22 mouse cellular contexts compared by ENCODE assay signal in genomic region chr5:28892703-28893249, GRCm38 (mm10).
A peak's percentile ranks its signal among the peaks of the same experiment; 100 is the strongest.
DNase-seq lines count a peak whose midpoint lies in the region; ATAC-seq and TF ChIP-seq lines count a peak whose summit lies in the region.
"Had no signal": no experiment of that assay in that cellular context is flagged by ENCODE, and none has a peak within 500 bp of the region (broad histone marks: within the 10 kb centered on the region; RNA-seq: fewer than 3 reads in every experiment).

No protein-coding gene starts in this region.

- TF ChIP-seq POLR2A in brain, embryonic 14.5 days (IDR thresholded peaks at IDR 0.05; ENCODE audit: borderline replicate concordance, extremely low read depth, insufficient read depth, insufficient read length, poor library complexity, severe bottlenecking): no peak

- no peaks in the 10 kb centered on the region for H3K36me3 ChIP-seq in hindbrain, embryonic 11.5 days (ENCODE audit: control insufficient read depth, insufficient read depth, low read length)
- H3K36me3 ChIP-seq in hindbrain, embryonic 16.5 days (ENCODE audit: control insufficient read depth, insufficient read depth, low read length): no peaks in the 10 kb centered on the region
- H3K36me3 ChIP-seq in forebrain, postnatal 0 days (ENCODE audit: insufficient read depth): no peaks in the 10 kb centered on the region
- no peaks in the 10 kb centered on the region for H3K36me3 ChIP-seq in midbrain, embryonic 14.5 days (ENCODE audit: control insufficient read depth, insufficient read depth, low read length)
- H3K36me3 ChIP-seq: embryonic facial prominence, embryonic 10.5 days; G1E had no signal

- H3K27me3 ChIP-seq in hindbrain, embryonic 11.5 days (ENCODE audit: control insufficient read depth, insufficient read depth, low read length): no peaks in the 10 kb centered on the region
- no peaks in the 10 kb centered on the region for H3K27me3 ChIP-seq in hindbrain, embryonic 16.5 days (replicated peaks; ENCODE audit: control insufficient read depth, insufficient read depth, low read length)
- H3K27me3 ChIP-seq in forebrain, postnatal 0 days (ENCODE audit: insufficient read depth, low read length): no peaks in the 10 kb centered on the region
- no peaks in the 10 kb centered on the region for H3K27me3 ChIP-seq in midbrain, embryonic 14.5 days (ENCODE audit: control insufficient read depth, insufficient read depth, low read length)

- peak; percentile 81 for ATAC-seq in hindbrain, embryonic 11.5 days (ENCODE audit: low FRiP score)
- no peak for ATAC-seq in hindbrain, embryonic 16.5 days
- ATAC-seq in forebrain, postnatal 0 days: peak; percentile 29; the same call in 1 of the 2 replicates
- no peak; the same call in 1 of the 2 replicates for ATAC-seq in midbrain, embryonic 14.5 days (ENCODE audit: low FRiP score, low TSS enrichment)
- ATAC-seq: CD4-positive, CD25-positive, alpha-beta regulatory T cell, adult 4 months had no signal

- no peak overlapping the region for H3K4me3 ChIP-seq in hindbrain, embryonic 11.5 days (ENCODE audit: low read depth, low read length)
- H3K4me3 ChIP-seq in hindbrain, embryonic 16.5 days (ENCODE audit: low read length): no peak overlapping the region
- H3K4me3 ChIP-seq in forebrain, postnatal 0 days (ENCODE audit: low read depth, low read length): no peak overlapping the region
- no peak overlapping the region for H3K4me3 ChIP-seq in midbrain, embryonic 14.5 days (replicated peaks; ENCODE audit: low read depth, low read length)
- H3K4me3 ChIP-seq: embryonic facial prominence, embryonic 10.5 days had no signal

- H3K9me3 ChIP-seq in hindbrain, embryonic 11.5 days (ENCODE audit: control insufficient read depth, low read length): no peaks in the 10 kb centered on the region
- no peaks in the 10 kb centered on the region for H3K9me3 ChIP-seq in hindbrain, embryonic 16.5 days (ENCODE audit: control insufficient read depth, low read length)
- H3K9me3 ChIP-seq in forebrain, postnatal 0 days (ENCODE audit: low read length): no peaks in the 10 kb centered on the region
- no peaks in the 10 kb centered on the region for H3K9me3 ChIP-seq in midbrain, embryonic 14.5 days (ENCODE audit: control insufficient read depth, low read length)
- H3K9me3 ChIP-seq: embryonic facial prominence, embryonic 10.5 days; G1E had no signal

- TF ChIP-seq CTCF in brain, embryonic 14.5 days (IDR thresholded peaks at IDR 0.05; ENCODE audit: borderline replicate concordance, extremely low read depth, insufficient read depth, insufficient read length): no peak
- no peak for TF ChIP-seq CTCF in forebrain, postnatal 0 days (IDR thresholded peaks at IDR 0.05; ENCODE audit: low read depth)

- peaks cover 2% of the 10 kb centered on the region; the same call in 1 of the 2 replicates for H3K4me1 ChIP-seq in hindbrain, embryonic 11.5 days (replicated peaks; ENCODE audit: control insufficient read depth, insufficient read depth, low read length)
- no peaks in the 10 kb centered on the region for H3K4me1 ChIP-seq in hindbrain, embryonic 16.5 days (ENCODE audit: control insufficient read depth, insufficient read depth, low read depth, low read length)
- H3K4me1 ChIP-seq in forebrain, postnatal 0 days (ENCODE audit: insufficient read depth): no peaks in the 10 kb centered on the region
- H3K4me1 ChIP-seq in midbrain, embryonic 14.5 days (ENCODE audit: control insufficient read depth, insufficient read depth, low read length): 0 out of 2 replicates have a peak, but pooled peaks cover 3% of the 10 kb centered on the region
- H3K4me1 ChIP-seq: embryonic facial prominence, embryonic 10.5 days had no signal

- peak; percentile 25 for DNase-seq in hindbrain, embryonic 11.5 days (ENCODE audit: low spot score)
- DNase-seq in brain, embryonic 14.5 days (ENCODE audit: low read depth): peak; percentile 59
- no peak for DNase-seq in forebrain, postnatal 0 days
- DNase-seq in midbrain, embryonic 14.5 days: peak; percentile 8
- no peak for DNase-seq in cerebellum, postnatal 25 days
- no peak for DNase-seq in ovary, postnatal 36 days (ENCODE audit: low spot score)
- no peak for DNase-seq in frontal cortex, adult 2 months (ENCODE audit: extremely low spot score in 1 of 2, low spot score in 1 of 2)
- DNase-seq: adrenal gland, postnatal 36 days; cerebellum, adult 9-11 months; heart, postnatal 14 days; kidney, adult 11 months; kidney, postnatal 10 days; left cerebral cortex, postnatal 4 days; lung, embryonic 14.5 days; lung, postnatal 4 days; right cerebral cortex, postnatal 14 days; thymus, postnatal 4 days had no signal

- 40% methylated on average over 10 of the region's 10 CpGs for WGBS in hindbrain, embryonic 11.5 days
- WGBS in hindbrain, embryonic 16.5 days: 36% methylated on average over 10 of the region's 10 CpGs
- WGBS in forebrain, postnatal 0 days: 38% methylated on average over 10 of the region's 10 CpGs
- WGBS in midbrain, embryonic 14.5 days: 27% methylated on average over 10 of the region's 10 CpGs

- H3K4me2 ChIP-seq in hindbrain, embryonic 11.5 days (replicated peaks; ENCODE audit: low read depth, low read length): no peak overlapping the region
- H3K4me2 ChIP-seq in hindbrain, embryonic 16.5 days (ENCODE audit: low read length): no peak overlapping the region
- no peak overlapping the region for H3K4me2 ChIP-seq in forebrain, postnatal 0 days (ENCODE audit: low read depth)
- H3K4me2 ChIP-seq in midbrain, embryonic 14.5 days (ENCODE audit: low read length): no peak overlapping the region
- H3K4me2 ChIP-seq: heart, embryonic 11.5 days; lung, embryonic 14.5 days had no signal

- H3K9ac ChIP-seq in hindbrain, embryonic 11.5 days (ENCODE audit: low read depth, low read length): no peak overlapping the region
- H3K9ac ChIP-seq in hindbrain, embryonic 16.5 days (ENCODE audit: low read depth, low read length): no peak overlapping the region
- H3K9ac ChIP-seq in forebrain, postnatal 0 days: no peak overlapping the region
- H3K9ac ChIP-seq in midbrain, embryonic 14.5 days (replicated peaks; ENCODE audit: low read length): no peak overlapping the region
- H3K9ac ChIP-seq: lung, embryonic 14.5 days had no signal

- peak overlapping the region; percentile 39; the same call in 1 of the 2 replicates for H3K27ac ChIP-seq in hindbrain, embryonic 11.5 days (ENCODE audit: low read depth, low read length)
- H3K27ac ChIP-seq in hindbrain, embryonic 16.5 days (ENCODE audit: low read depth, low read length): no peak overlapping the region
- no peak overlapping the region for H3K27ac ChIP-seq in forebrain, postnatal 0 days (ENCODE audit: low read depth, low read length)
- no peak overlapping the region for H3K27ac ChIP-seq in midbrain, embryonic 14.5 days (replicated peaks; ENCODE audit: low read depth, low read length)
- H3K27ac ChIP-seq: embryonic facial prominence, embryonic 10.5 days had no signal

Comparison
In these comparisons a context has a peak if more than half of its experiments do, and no peak if none do; other contexts are left out.
1. ATAC-seq: peak in hindbrain, embryonic 11.5 days (single experiment) and forebrain, postnatal 0 days (single experiment); none in hindbrain, embryonic 16.5 days (single experiment) and midbrain, embryonic 14.5 days (single experiment).
2. DNase-seq: peak in hindbrain, embryonic 11.5 days (single experiment), brain, embryonic 14.5 days (single experiment) and midbrain, embryonic 14.5 days (single experiment); none in forebrain, postnatal 0 days (single experiment), cerebellum, postnatal 25 days (0 of 2), ovary, postnatal 36 days (single experiment) and frontal cortex, adult 2 months (0 of 2).